Mouse (Mus musculus): ENCODE measurements around the gene Atf7.

The Atf7 gene

DNA sequence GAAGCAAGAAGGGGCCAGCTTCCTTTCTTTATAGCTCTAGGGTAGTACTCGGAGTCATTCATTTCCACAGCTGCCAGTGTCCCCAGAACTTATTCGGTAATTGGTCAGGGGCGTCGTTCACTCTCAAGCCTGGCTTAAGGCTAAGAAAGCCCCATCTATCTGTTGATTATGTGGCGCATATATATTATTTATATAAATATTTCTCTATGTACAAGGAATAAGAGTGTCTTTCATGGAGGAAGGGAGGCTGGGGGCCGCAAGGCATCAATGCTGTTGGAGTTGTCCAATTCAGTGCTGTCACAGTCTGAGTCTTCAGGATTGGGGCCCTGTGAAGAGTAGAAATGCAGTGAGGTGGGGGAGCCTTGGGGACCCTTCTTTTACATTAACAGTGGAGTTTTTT is 125.4 kb downstream of the Atf7 start:
- Histone ChIP-seq H3K4me3 (replicated peaks; ENCODE audit: low read length) (no peak overlapping the region), H3K9me3 (ENCODE audit: low read length) (no peaks in the 10 kb centered on the region), H3K27me3 (ENCODE audit: insufficient read depth, low read length) (no peaks in the 10 kb centered on the region), H3K4me1 (replicated peaks; ENCODE audit: low read depth, low read length) (peaks cover 57% of the 10 kb centered on the region), H3K36me3 (ENCODE audit: insufficient read depth, low read length) (peaks cover 100% of the 10 kb centered on the region)
- TF ChIP-seq POU5F1 (IDR thresholded peaks at IDR 0.05; ENCODE audit: borderline replicate concordance, low read length) (no peak), CTCF (conservative IDR thresholded peaks at IDR 0.05; ENCODE audit: low read length) (no peak), NANOG (IDR thresholded peaks at IDR 0.05; ENCODE audit: borderline replicate concordance, low read length) (no peak)

- Histone ChIP-seq H3K27me3 (ENCODE audit: insufficient read depth, low read length) (no peaks in the 10 kb centered on the region), H3K9me3 (ENCODE audit: low read length) (no peaks in the 10 kb centered on the region), H3K4me1 (replicated peaks; ENCODE audit: low read depth, low read length) (peaks cover 57% of the 10 kb centered on the region), H3K36me3 (ENCODE audit: insufficient read depth, low read length) (peaks cover 100% of the 10 kb centered on the region), H3K4me3 (replicated peaks; ENCODE audit: low read length) (no peak overlapping the region)
- TF ChIP-seq POU5F1 (IDR thresholded peaks at IDR 0.05; ENCODE audit: borderline replicate concordance, low read length), result no peak
Observed at GRCm38 (mm10) chr15:102499370-102499769, 125.9 kb downstream of the Atf7 start.

DNA sequence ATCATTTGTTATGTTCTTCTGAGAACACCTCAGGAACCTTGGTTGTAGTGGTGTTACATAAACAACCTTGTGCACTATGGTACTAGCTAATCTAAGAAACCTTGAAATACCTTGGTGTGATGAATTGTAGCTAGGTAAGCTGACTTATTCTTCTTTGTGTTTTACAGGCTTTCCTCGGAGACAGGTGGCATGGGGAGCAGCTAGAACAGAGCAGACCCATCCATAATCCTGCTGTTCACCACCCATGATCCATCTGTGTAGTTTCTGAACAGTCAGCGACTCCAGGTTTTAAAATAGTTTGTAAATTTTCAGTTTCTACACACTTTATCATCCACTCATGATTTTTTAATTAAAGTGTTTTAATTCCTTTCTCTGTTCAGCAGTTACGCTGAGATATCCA is 126.9 kb downstream of the Atf7 start:
- H3K9me3 ChIP-seq (ENCODE audit: low read length), result no peaks in the 10 kb centered on the region
- H3K27me3 ChIP-seq (ENCODE audit: insufficient read depth, low read length), result no peaks in the 10 kb centered on the region
- TF ChIP-seq CTCF (conservative IDR thresholded peaks at IDR 0.05; ENCODE audit: low read length), result no peak
- TF ChIP-seq NANOG (IDR thresholded peaks at IDR 0.05; ENCODE audit: borderline replicate concordance, low read length), result no peak
- no peak for TF ChIP-seq POU5F1 (IDR thresholded peaks at IDR 0.05; ENCODE audit: borderline replicate concordance, low read length)
- peaks cover 56% of the 10 kb centered on the region for H3K4me1 ChIP-seq (replicated peaks; ENCODE audit: low read depth, low read length)
- H3K36me3 ChIP-seq (ENCODE audit: insufficient read depth, low read length), result peaks cover 100% of the 10 kb centered on the region
- H3K4me3 ChIP-seq (replicated peaks; ENCODE audit: low read length), result no peak overlapping the region

- Histone ChIP-seq H3K4me1 (replicated peaks; ENCODE audit: low read depth, low read length) (peaks cover 36% of the 10 kb centered on the region), H3K36me3 (ENCODE audit: insufficient read depth, low read length) (peaks cover 98% of the 10 kb centered on the region), H3K9me3 (ENCODE audit: low read length) (no peaks in the 10 kb centered on the region), H3K4me3 (replicated peaks; ENCODE audit: low read length) (no peak overlapping the region), H3K27me3 (ENCODE audit: insufficient read depth, low read length) (no peaks in the 10 kb centered on the region)
- TF ChIP-seq NANOG (IDR thresholded peaks at IDR 0.05; ENCODE audit: borderline replicate concordance, low read length), result no peak
- TF ChIP-seq CTCF (conservative IDR thresholded peaks at IDR 0.05; ENCODE audit: low read length), result no peak
- no peak for TF ChIP-seq POU5F1 (IDR thresholded peaks at IDR 0.05; ENCODE audit: borderline replicate concordance, low read length)
Observed at GRCm38 (mm10) chr15:102487664-102488063, 137.6 kb downstream of the Atf7 start.

GRCm38 (mm10) chr15:102485853-102486252 is 139.4 kb downstream of the Atf7 start:
- no peaks in the 10 kb centered on the region for H3K27me3 ChIP-seq (ENCODE audit: insufficient read depth, low read length)
- H3K36me3 ChIP-seq (ENCODE audit: insufficient read depth, low read length), result peaks cover 100% of the 10 kb centered on the region
- peaks cover 38% of the 10 kb centered on the region for H3K4me1 ChIP-seq (replicated peaks; ENCODE audit: low read depth, low read length)
- H3K9me3 ChIP-seq (ENCODE audit: low read length), result no peaks in the 10 kb centered on the region
- H3K4me3 ChIP-seq (replicated peaks; ENCODE audit: low read length), result no peak overlapping the region
- TF ChIP-seq CTCF (conservative IDR thresholded peaks at IDR 0.05; ENCODE audit: low read length) (no peak), NANOG (IDR thresholded peaks at IDR 0.05; ENCODE audit: borderline replicate concordance, low read length) (no peak), POU5F1 (IDR thresholded peaks at IDR 0.05; ENCODE audit: borderline replicate concordance, low read length) (no peak)

GRCm38 (mm10) chr15:102483136-102483535 is 142.1 kb downstream of the Atf7 start:
- Histone ChIP-seq H3K9me3 (ENCODE audit: low read length) (no peaks in the 10 kb centered on the region), H3K4me3 (replicated peaks; ENCODE audit: low read length) (no peak overlapping the region), H3K4me1 (replicated peaks; ENCODE audit: low read depth, low read length) (peaks cover 55% of the 10 kb centered on the region), H3K36me3 (ENCODE audit: insufficient read depth, low read length) (peaks cover 99% of the 10 kb centered on the region), H3K27me3 (ENCODE audit: insufficient read depth, low read length) (no peaks in the 10 kb centered on the region)
- TF ChIP-seq NANOG (IDR thresholded peaks at IDR 0.05; ENCODE audit: borderline replicate concordance, low read length), result no peak
- TF ChIP-seq POU5F1 (IDR thresholded peaks at IDR 0.05; ENCODE audit: borderline replicate concordance, low read length), result no peak
- no peak for TF ChIP-seq CTCF (conservative IDR thresholded peaks at IDR 0.05; ENCODE audit: low read length)

Data from E14TG2a.4 (cell line).